In genomic region chr19:5048138-5049056, GRCm38 (mm10) we compare ENCODE assay signal across 17 mouse cellular contexts. TPM values are rescaled to one million over a fixed set of nuclear protein-coding genes. Genes with fewer than 3 reads are reported as not detected.
DNase-seq lines count a peak whose midpoint lies in the region; ATAC-seq and TF ChIP-seq lines count a peak whose summit lies in the region.
"Had no signal": no experiment of that assay in that cellular context is flagged by ENCODE, and none has a peak within 500 bp of the region (broad histone marks: within the 10 kb centered on the region; RNA-seq: fewer than 3 reads in every experiment).

No protein-coding gene starts in this region.

- peaks cover 19% of the 10 kb centered on the region; the same call in 1 of the 2 replicates for H3K27me3 ChIP-seq in midbrain, postnatal 0 days (ENCODE audit: insufficient read depth, low read length)
- H3K27me3 ChIP-seq in midbrain, embryonic 14.5 days (ENCODE audit: control insufficient read depth, insufficient read depth, low read length) = peaks cover 37% of the 10 kb centered on the region

- no peak overlapping the region for H3K4me3 ChIP-seq in midbrain, postnatal 0 days (ENCODE audit: low read depth, low read length)
- H3K4me3 ChIP-seq in midbrain, embryonic 14.5 days (replicated peaks; ENCODE audit: low read depth, low read length) = no peak overlapping the region
- peak overlapping the region; percentile 26 for H3K4me3 ChIP-seq in layer of hippocampus, adult 2 months
- H3K4me3 ChIP-seq: limb, embryonic 15.5 days; megakaryocyte, embryonic 14.5 days; stomach, embryonic 15.5 days had no signal

- WGBS in midbrain, postnatal 0 days = 84% methylated on average over 14 of the region's 14 CpGs
- 82% methylated on average over 14 of the region's 14 CpGs for WGBS in midbrain, embryonic 14.5 days

- no peak overlapping the region for H3K27ac ChIP-seq in midbrain, postnatal 0 days (ENCODE audit: low read depth, low read length)
- H3K27ac ChIP-seq in midbrain, embryonic 14.5 days (replicated peaks; ENCODE audit: low read depth, low read length) = no peak overlapping the region
- peak overlapping the region; percentile 98 for H3K27ac ChIP-seq in layer of hippocampus, adult 2 months
- H3K27ac ChIP-seq: hindbrain, embryonic 14.5 days; limb, embryonic 15.5 days; stomach, embryonic 15.5 days had no signal

- peaks cover 3% of the 10 kb centered on the region for H3K4me1 ChIP-seq in midbrain, postnatal 0 days (ENCODE audit: insufficient read depth, low read length)
- 0 out of 2 replicates have a peak, but pooled peaks cover 4% of the 10 kb centered on the region for H3K4me1 ChIP-seq in midbrain, embryonic 14.5 days (ENCODE audit: control insufficient read depth, insufficient read depth, low read length)

- DNase-seq in embryo, embryonic 11 days = peak; percentile 17
- DNase-seq in embryo, embryonic 10 days (ENCODE audit: low spot score) = no peak
- no peak for DNase-seq in midbrain, postnatal 0 days (ENCODE audit: low spot score)
- no peak for DNase-seq in midbrain, embryonic 14.5 days
- peak; percentile 70 to 76 for DNase-seq in layer of hippocampus, adult 2 months (ENCODE audit: low spot score in 2 of 2)
- peak; percentile 74 to 81 for DNase-seq in right cerebral cortex, postnatal 36 days (ENCODE audit: low spot score in 2 of 2)
- DNase-seq in urinary bladder, postnatal 25 days (ENCODE audit: low spot score) = no peak
- DNase-seq in kidney, postnatal 14 days = no peak
- DNase-seq: adrenal gland, postnatal 25 days; heart, adult 18-20 months; kidney, adult 18-20 months; lung, adult 2 months had no signal

- no peak overlapping the region for H3K4me2 ChIP-seq in midbrain, postnatal 0 days (ENCODE audit: low read depth, low read length, poor library complexity, severe bottlenecking)
- no peak overlapping the region for H3K4me2 ChIP-seq in midbrain, embryonic 14.5 days (ENCODE audit: low read length)
- H3K4me2 ChIP-seq: hindbrain, embryonic 14.5 days; limb, embryonic 15.5 days; stomach, embryonic 15.5 days had no signal

- TF ChIP-seq CTCF in midbrain, postnatal 0 days (IDR thresholded peaks at IDR 0.05) = peak; percentile 21; the same call in 1 of the 2 replicates
- TF ChIP-seq CTCF in layer of hippocampus, adult 2 months (conservative IDR thresholded peaks at IDR 0.05) = peak; percentile 68

- peaks cover 36% of the 10 kb centered on the region for H3K36me3 ChIP-seq in midbrain, postnatal 0 days (ENCODE audit: insufficient read depth, low read length)
- peaks cover 48% of the 10 kb centered on the region for H3K36me3 ChIP-seq in midbrain, embryonic 14.5 days (ENCODE audit: control insufficient read depth, insufficient read depth, low read length)

- no peaks in the 10 kb centered on the region for H3K9me3 ChIP-seq in midbrain, postnatal 0 days (ENCODE audit: low read length)
- H3K9me3 ChIP-seq in midbrain, embryonic 14.5 days (ENCODE audit: control insufficient read depth, low read length) = no peaks in the 10 kb centered on the region
- H3K9me3 ChIP-seq: limb, embryonic 15.5 days; megakaryocyte, embryonic 14.5 days; stomach, embryonic 15.5 days had no signal

- H3K9ac ChIP-seq in midbrain, postnatal 0 days (replicated peaks; ENCODE audit: low read length, poor library complexity, severe bottlenecking) = no peak overlapping the region
- H3K9ac ChIP-seq in midbrain, embryonic 14.5 days (replicated peaks; ENCODE audit: low read length) = no peak overlapping the region
- H3K9ac ChIP-seq: hindbrain, embryonic 14.5 days; limb, embryonic 15.5 days; stomach, embryonic 15.5 days had no signal

- ATAC-seq in midbrain, postnatal 0 days (ENCODE audit: low FRiP score) = no peak
- no peak for ATAC-seq in midbrain, embryonic 14.5 days (ENCODE audit: low FRiP score, low TSS enrichment)

RNA-seq across cellular contexts. Expression of gene Rin1, which starts 1.9 kb away (rescaled TPM):
- 4.0 and 4.3 TPM in 2 replicates for total RNA-seq in midbrain, postnatal 0 days (2014; rRNA removed)
- polyA plus RNA-seq in midbrain, postnatal 0 days (2015; fragmentation: Nextera tagmentation; extraction: Ambion mirVana) = 0.76 and 0.96 TPM in 2 replicates
- 0.58 and 1.6 TPM in 2 replicates for polyA plus RNA-seq in midbrain, embryonic 14.5 days (2014; fragmentation: Nextera tagmentation; extraction: Ambion mirVana)
- total RNA-seq in layer of hippocampus, adult 2 months (2021) = 100 to 1,000 TPM; 117 to 119 TPM

RNA-seq across cellular contexts. Expression of gene Brms1, which starts 7.2 kb away (rescaled TPM):
- total RNA-seq in midbrain, postnatal 0 days (2014; rRNA removed) = 2.1 TPM in 1 of 2 replicates, not detected in the other
- 14.3 and 15.3 TPM in 2 replicates for polyA plus RNA-seq in midbrain, postnatal 0 days (2015; fragmentation: Nextera tagmentation; extraction: Ambion mirVana)
- 32.0 and 39.0 TPM in 2 replicates for polyA plus RNA-seq in midbrain, embryonic 14.5 days (2014; fragmentation: Nextera tagmentation; extraction: Ambion mirVana)
- total RNA-seq in layer of hippocampus, adult 2 months (2021) = 10 to 100 TPM; 21.4 to 25.3 TPM

RNA-seq across cellular contexts. Expression of gene AC124502.3, which starts 9.7 kb away (rescaled TPM):
- total RNA-seq in midbrain, postnatal 0 days (2014; rRNA removed) = 3.8 and 12.5 TPM in 2 replicates
- polyA plus RNA-seq in midbrain, postnatal 0 days (2015; fragmentation: Nextera tagmentation; extraction: Ambion mirVana) = 2.2 and 3.7 TPM in 2 replicates
- 1.5 and 1.6 TPM in 2 replicates for polyA plus RNA-seq in midbrain, embryonic 14.5 days (2014; fragmentation: Nextera tagmentation; extraction: Ambion mirVana)
- 1 to 10 TPM; 4.1 to 7.6 TPM for total RNA-seq in layer of hippocampus, adult 2 months (2021)

RNA-seq across cellular contexts. Expression of gene B4gat1, which starts 9.8 kb away (rescaled TPM):
- total RNA-seq in midbrain, postnatal 0 days (2014; rRNA removed) = 136 and 143 TPM in 2 replicates
- polyA plus RNA-seq in midbrain, postnatal 0 days (2015; fragmentation: Nextera tagmentation; extraction: Ambion mirVana) = 172 and 177 TPM in 2 replicates
- 69.7 and 77.4 TPM in 2 replicates for polyA plus RNA-seq in midbrain, embryonic 14.5 days (2014; fragmentation: Nextera tagmentation; extraction: Ambion mirVana)
- 100 to 1,000 TPM; 112 to 130 TPM for total RNA-seq in layer of hippocampus, adult 2 months (2021)

RNA-seq across cellular contexts. Expression of gene Cd248, which starts 19.5 kb away (rescaled TPM):
- 22.0 and 23.3 TPM in 2 replicates for total RNA-seq in midbrain, postnatal 0 days (2014; rRNA removed)
- polyA plus RNA-seq in midbrain, postnatal 0 days (2015; fragmentation: Nextera tagmentation; extraction: Ambion mirVana) = 15.7 and 18.3 TPM in 2 replicates
- polyA plus RNA-seq in midbrain, embryonic 14.5 days (2014; fragmentation: Nextera tagmentation; extraction: Ambion mirVana) = 6.2 and 20.4 TPM in 2 replicates
- total RNA-seq in layer of hippocampus, adult 2 months (2021) = 1 to 10 TPM; 3.2 to 3.9 TPM
- total RNA-seq: neutrophil, adult 5-6 weeks had no signal

Comparison
In these comparisons a context has a peak if more than half of its experiments do, and no peak if none do; other contexts are left out.
1. DNase-seq: peak in embryo, embryonic 11 days (single experiment), layer of hippocampus, adult 2 months (2 of 2) and right cerebral cortex, postnatal 36 days (2 of 2); none in embryo, embryonic 10 days (single experiment), midbrain, postnatal 0 days (single experiment), midbrain, embryonic 14.5 days (single experiment), urinary bladder, postnatal 25 days (single experiment) and kidney, postnatal 14 days (single experiment).
2. RNA of gene Rin1, which starts 1.9 kb away (total RNA-seq): 117 to 119 TPM in layer of hippocampus, adult 2 months; 4.0 to 4.3 TPM in midbrain, postnatal 0 days; every median in the first group is over 10 times any median in the second.